Mouse (Mus musculus): ENCODE results near the gene Whamm.
A peak's percentile ranks its signal among the peaks of the same experiment; 100 is the strongest.

Whamm gene

GRCm38 (mm10) chr7:81599379-81600280, 28.6 kb downstream of the Whamm start:
- no peak for DNase-seq

- no peak for DNase-seq
Measured at GRCm38 (mm10) chr7:81604991-81605390, 33.9 kb downstream of the Whamm start.

GRCm38 (mm10) chr7:81605489-81605888, 34.4 kb downstream of the Whamm start:
- DNase-seq, result no peak

- no peak for DNase-seq
Measured at GRCm38 (mm10) chr7:81606452-81606851, 35.4 kb downstream of the Whamm start.

DNA sequence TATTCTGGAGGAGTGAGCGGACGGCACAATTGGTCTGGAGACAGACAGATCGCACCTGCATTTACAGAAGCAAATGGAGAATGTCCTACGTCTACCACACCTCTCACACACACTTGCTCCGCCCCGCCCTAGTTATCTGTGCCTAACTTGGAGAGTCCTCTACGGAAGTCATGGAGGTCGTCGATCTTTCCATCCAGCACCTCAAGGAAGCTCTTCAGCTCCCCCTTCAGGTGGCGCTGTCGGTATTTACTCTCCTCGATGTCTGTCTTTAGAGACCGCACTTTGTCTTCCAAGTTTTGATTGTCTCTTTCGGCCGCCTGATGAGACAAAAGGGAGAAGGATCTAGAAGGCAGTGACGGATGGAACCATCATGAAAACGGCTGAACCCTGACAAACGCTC, 39.1 kb downstream of the Whamm start:
- no peak for DNase-seq

- DNase-seq, result no peak
Measured at GRCm38 (mm10) chr7:81612856-81613635, 42.0 kb downstream of the Whamm start.

GRCm38 (mm10) chr7:81615031-81615430, 44.0 kb downstream of the Whamm start:
- no peak for DNase-seq

GRCm38 (mm10) chr7:81622793-81623192, 51.7 kb downstream of the Whamm start:
- no peak for DNase-seq

GRCm38 (mm10) chr7:81623767-81624166, 52.7 kb downstream of the Whamm start:
- DNase-seq, result no peak

DNA sequence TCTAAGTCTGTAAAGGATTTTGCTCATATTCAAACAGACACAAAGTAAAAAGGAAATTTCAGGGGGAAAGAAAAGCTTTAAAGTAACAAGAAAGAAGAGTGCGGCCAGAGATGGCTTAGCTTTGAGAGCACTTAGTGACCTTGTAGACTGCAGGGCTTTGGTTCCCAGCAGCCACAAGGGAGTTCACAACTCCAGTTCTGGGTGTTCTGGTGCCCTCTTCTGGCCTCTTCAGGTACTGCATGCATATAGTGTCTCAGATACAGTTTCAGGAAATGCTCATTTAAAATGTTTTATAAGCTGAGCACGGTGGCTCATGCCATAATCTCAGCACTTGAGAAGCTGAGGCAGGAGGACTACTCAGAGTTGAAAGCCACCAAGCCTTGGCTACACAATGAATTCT, 55.4 kb downstream of the Whamm start:
- DNase-seq, result peak in 1 of 2 experiments; percentile 5

DNA sequence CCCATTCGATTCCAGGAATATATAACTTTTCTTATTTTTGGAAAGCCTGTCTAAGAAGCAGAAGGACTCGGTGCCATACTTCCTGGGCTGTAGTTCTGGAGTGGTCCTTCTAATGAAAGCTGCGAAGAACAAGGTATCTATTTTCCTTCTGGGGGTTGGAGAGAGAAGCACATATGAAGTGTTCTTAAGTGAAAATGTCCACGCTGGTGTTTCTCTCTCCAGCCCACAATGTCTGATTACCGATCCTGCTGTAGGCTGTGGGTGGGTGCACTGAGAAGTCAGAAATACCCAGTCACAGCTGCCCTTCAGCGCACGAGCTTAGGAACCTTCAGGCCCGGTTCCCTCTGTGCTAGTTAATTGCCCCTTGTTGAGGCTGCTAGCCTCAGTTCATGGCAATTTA, 60.2 kb downstream of the Whamm start:
- no peak for DNase-seq

DNA sequence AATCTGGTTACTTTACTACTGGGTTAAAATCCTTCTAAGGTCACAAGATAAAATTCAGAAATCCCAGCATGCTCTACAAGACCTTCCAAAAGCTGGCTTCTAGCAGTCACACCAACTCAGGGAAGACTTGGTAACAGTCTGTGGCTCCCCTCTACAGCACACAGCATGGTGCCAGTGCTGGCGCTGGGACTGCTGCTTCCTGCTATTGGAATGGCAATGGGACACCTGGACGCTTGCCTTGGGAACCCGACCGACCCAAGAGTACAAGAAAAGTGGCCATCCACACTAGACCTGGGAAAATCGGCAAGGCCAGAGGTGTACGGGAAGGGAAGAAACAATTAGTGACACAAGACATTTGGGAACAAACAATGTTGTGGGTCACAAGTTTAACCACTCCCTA, 61.5 kb downstream of the Whamm start:
- DNase-seq, result no peak

- DNase-seq, result no peak
Measured at GRCm38 (mm10) chr7:81641101-81641500, 70.0 kb downstream of the Whamm start.

GRCm38 (mm10) chr7:81644551-81645235, 73.6 kb downstream of the Whamm start:
- DNase-seq, result no peak

Measured in thymus, adult 18-20 months (tissue).